Mouse (Mus musculus): Measurements from ENCODE around the gene Ncbp3.

Gene Ncbp3

GRCm38 (mm10) chr11:73047542-73047996 lies at the start of gene Ncbp3:
Ncbp3 (plus strand) TSS chr11:73047783.
- peak; percentile 97 to 98 for DNase-seq

- DNase-seq, result peak in 1 of 2 experiments; percentile 49
Measured at GRCm38 (mm10) chr11:72998771-72999170, 48.8 kb upstream of the Ncbp3 start, which contains the start of gene P2rx1. P2rx1 (plus strand) TSS chr11:72999103.

- DNase-seq, result peak; percentile 78 to 88
Measured at GRCm38 (mm10) chr11:73001029-73001428, 46.6 kb upstream of the Ncbp3 start.

GRCm38 (mm10) chr11:73006377-73006776 lies 41.2 kb upstream of the Ncbp3 start:
- peak; percentile 73 to 81 for DNase-seq

- DNase-seq, result no peak
Measured at GRCm38 (mm10) chr11:73007113-73007512, 40.5 kb upstream of the Ncbp3 start.

- peak; percentile 56 to 89 for DNase-seq
Measured at GRCm38 (mm10) chr11:73007698-73008481, 39.7 kb upstream of the Ncbp3 start.

- no peak for DNase-seq
Measured at GRCm38 (mm10) chr11:73008826-73009225, 38.8 kb upstream of the Ncbp3 start.

GRCm38 (mm10) chr11:73009531-73010274 lies 37.9 kb upstream of the Ncbp3 start:
- DNase-seq, result no peak

GRCm38 (mm10) chr11:73013981-73014380 lies 33.6 kb upstream of the Ncbp3 start:
- peak; percentile 81 to 83 for DNase-seq

- peak; percentile 83 for DNase-seq
Measured at GRCm38 (mm10) chr11:73014831-73015344, 32.7 kb upstream of the Ncbp3 start.

GRCm38 (mm10) chr11:73015391-73016102 lies 32.0 kb upstream of the Ncbp3 start:
- DNase-seq, result peak; percentile 45 to 71

GRCm38 (mm10) chr11:73016103-73016420 lies 31.5 kb upstream of the Ncbp3 start:
- no peak for DNase-seq

- peak; percentile 93 to 95 for DNase-seq
Measured at GRCm38 (mm10) chr11:73018471-73019146, 29.0 kb upstream of the Ncbp3 start, which contains the start of gene Camkk1. Camkk1 (plus strand) TSS chr11:73019008.

GRCm38 (mm10) chr11:73019147-73019795 lies 28.3 kb upstream of the Ncbp3 start:
- DNase-seq, result peak in 1 of 2 experiments; percentile 55

GRCm38 (mm10) chr11:73020953-73021800 lies 26.4 kb upstream of the Ncbp3 start:
- DNase-seq, result no peak

GRCm38 (mm10) chr11:73023099-73023498 lies 24.5 kb upstream of the Ncbp3 start:
- DNase-seq, result no peak

- no peak for DNase-seq
Measured at GRCm38 (mm10) chr11:73023827-73024226, 23.8 kb upstream of the Ncbp3 start.

GRCm38 (mm10) chr11:73024236-73024904 lies 23.2 kb upstream of the Ncbp3 start:
- DNase-seq, result peak; percentile 61 to 63

- no peak for DNase-seq
Measured at GRCm38 (mm10) chr11:73026961-73027360, 20.6 kb upstream of the Ncbp3 start.
